Mouse (Mus musculus) liver, postnatal 0 days (tissue): ENCODE measurements around the gene Agbl4. TPM values are rescaled to one million over a fixed set of nuclear protein-coding genes. Genes with fewer than 3 reads are reported as not detected.
"Not testable (repeated sequence)": the region's sequence is repeated elsewhere in the genome, so short reads cannot be mapped to it uniquely, and the experiment has no call there.

Source experiments
- ATAC-seq: fragments of 200-750 bp; cut with Nextera tagmentation; 2 replicates; pipeline ENCODE4 v1.8.0; 2017; ENCODE audit warnings: mild to moderate bottlenecking, moderate library complexity
- DNase-seq: peaks from one replicate; pipeline ENCODE4 v3.0.0-alpha.2; 2016
- H3K27ac ChIP-seq: fragments of 300-500 bp; sonication (generic); 2 replicates; pipeline ENCODE4 v1.5.1; 2014; ENCODE audit warnings: antibody characterized with exemption, moderate library complexity, mild to moderate bottlenecking, low read depth
- H3K27me3 ChIP-seq: fragments of 300-500 bp; sonication (generic); 2 replicates; pipeline ENCODE4 v1.6.1; 2014; ENCODE audit warnings: low read length, control low read depth, mixed read lengths; ENCODE audit not compliant: insufficient read depth
- H3K36me3 ChIP-seq: fragments of 300-500 bp; sonication (generic); replicated peaks from 2 replicates; pipeline ENCODE4 v1.6.1; 2014; ENCODE audit warnings: mild to moderate bottlenecking, control low read depth, low read length, moderate library complexity, mixed read lengths; ENCODE audit not compliant: insufficient read depth
- H3K4me1 ChIP-seq: fragments of 300-500 bp; sonication (generic); 2 replicates; pipeline ENCODE4 v1.6.1; 2014; ENCODE audit warnings: antibody characterized with exemption, mild to moderate bottlenecking, control low read depth; ENCODE audit not compliant: insufficient read depth
- H3K4me2 ChIP-seq: fragments of 300-500 bp; sonication (generic); 2 replicates; pipeline ENCODE4 v1.6.1; 2014; ENCODE audit warnings: low read depth, mild to moderate bottlenecking, low read length, moderate library complexity, mixed read lengths
- H3K4me3 ChIP-seq: fragments of 300-500 bp; sonication (generic); 2 replicates; pipeline ENCODE4 v1.5.1; 2014; ENCODE audit warnings: low read depth, low read length
- H3K9ac ChIP-seq: fragments of 300-500 bp; sonication (generic); replicated peaks from 2 replicates; pipeline ENCODE4 v1.6.1; 2014; ENCODE audit warnings: mild to moderate bottlenecking, moderate library complexity
- H3K9me3 ChIP-seq: fragments of 300-500 bp; sonication (generic); 2 replicates; pipeline ENCODE4 v1.6.1; 2016; ENCODE audit warnings: mild to moderate bottlenecking, control low read depth, low read length, mixed read lengths
- CTCF ChIP-seq: sonication (generic); IDR thresholded peaks from 2 replicates; pipeline ENCODE4 v1.5.1; 2016; ENCODE audit warnings: antibody characterized with exemption, low read depth
- EP300 ChIP-seq: IDR thresholded peaks from 2 replicates; pipeline ENCODE4 v1.6.1; 2016; ENCODE audit warnings: antibody characterized with exemption, low read depth, mild to moderate bottlenecking
- WGBS: fragments of 180-500 bp; shearing (Covaris S2); extraction: QIAGEN DNeasy Blood & Tissue Kit; methylation state at CpG from one replicate; pipeline ENCODE4 v1.1.7; 2014; ENCODE audit not compliant: insufficient replicate concordance; 5-methylcytosine and 5-hydroxymethylcytosine counted together
- polyA plus RNA-seq: library from polyadenylated mRNA; unstranded; fragments of >200 nt; fragmentation: Nextera tagmentation; extraction: Ambion mirVana; gene quantifications from 2 replicates; pipeline ENCODE4 v1.2.1, GENCODE M21; 2015

Gene Agbl4
- polyA plus RNA-seq, 1 experiment from 2014 or later: not detected

DNA sequence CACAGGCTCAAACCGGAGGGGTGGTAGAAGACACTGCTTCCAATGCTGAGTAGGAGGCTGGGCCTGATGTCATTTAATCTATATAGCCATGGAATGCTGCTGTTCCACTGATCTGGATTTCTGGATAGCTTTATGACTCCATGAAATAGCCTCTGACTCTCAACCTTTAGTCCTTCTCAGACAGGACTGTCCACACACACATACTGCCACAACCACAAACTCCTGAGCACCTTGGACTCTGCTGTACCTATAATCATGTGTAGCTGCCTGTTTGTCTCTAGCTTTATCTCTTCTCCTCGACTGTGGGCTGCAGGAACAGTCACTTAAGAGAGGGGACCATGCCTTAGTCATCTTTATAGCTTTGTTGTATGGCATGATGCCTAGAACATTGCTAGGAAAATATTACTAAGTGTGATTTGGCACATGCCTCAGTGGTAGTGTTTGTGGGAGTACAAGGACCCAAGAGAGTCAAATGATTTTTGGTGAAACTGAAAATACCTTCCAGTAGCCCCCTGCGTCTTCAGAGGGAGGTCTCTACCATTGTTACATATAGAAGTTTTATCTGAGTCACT, 817.8 kb downstream of the Agbl4 start:
- Histone ChIP-seq H3K9ac (no peak overlapping the region), H3K4me3 (no peak overlapping the region), H3K36me3 (no peaks in the 10 kb centered on the region), H3K27ac (no peak overlapping the region), H3K9me3 (no peaks in the 10 kb centered on the region), H3K4me1 (no peaks in the 10 kb centered on the region), H3K4me2 (no peak overlapping the region), H3K27me3 (no peaks in the 10 kb centered on the region)
- TF ChIP-seq CTCF (no peak), EP300 (no peak)
- 54% methylated on average over 3 of the region's 3 CpGs for WGBS
- ATAC-seq (no peak), DNase-seq (no peak)

DNA sequence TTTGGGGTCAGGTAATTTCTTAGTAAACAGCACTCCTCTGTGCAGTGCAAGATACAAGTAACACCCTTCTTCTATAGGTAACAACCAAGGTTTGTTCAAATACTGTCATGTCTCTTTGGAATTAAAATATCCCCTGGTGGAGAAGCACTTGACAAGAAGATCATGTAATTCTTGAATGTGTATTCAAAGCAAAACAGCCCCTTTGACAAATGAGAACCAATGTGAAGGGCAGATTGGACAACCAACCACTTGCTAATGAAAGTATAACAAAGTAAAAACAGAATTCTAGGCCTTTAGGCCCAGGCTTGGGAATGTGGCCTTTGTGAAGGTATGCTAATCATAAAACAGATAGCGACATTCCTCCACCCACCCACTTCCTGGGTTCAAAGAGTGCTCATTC, 821.6 kb downstream of the Agbl4 start:
- not testable (repeated sequence) for H3K9me3 ChIP-seq, H3K4me2 ChIP-seq, ATAC-seq, H3K27ac ChIP-seq, H3K4me3 ChIP-seq, H3K4me1 ChIP-seq, DNase-seq, H3K9ac ChIP-seq, H3K36me3 ChIP-seq, H3K27me3 ChIP-seq
- WGBS: no CpG with 5 or more reads among the region's 1 CpGs

DNA sequence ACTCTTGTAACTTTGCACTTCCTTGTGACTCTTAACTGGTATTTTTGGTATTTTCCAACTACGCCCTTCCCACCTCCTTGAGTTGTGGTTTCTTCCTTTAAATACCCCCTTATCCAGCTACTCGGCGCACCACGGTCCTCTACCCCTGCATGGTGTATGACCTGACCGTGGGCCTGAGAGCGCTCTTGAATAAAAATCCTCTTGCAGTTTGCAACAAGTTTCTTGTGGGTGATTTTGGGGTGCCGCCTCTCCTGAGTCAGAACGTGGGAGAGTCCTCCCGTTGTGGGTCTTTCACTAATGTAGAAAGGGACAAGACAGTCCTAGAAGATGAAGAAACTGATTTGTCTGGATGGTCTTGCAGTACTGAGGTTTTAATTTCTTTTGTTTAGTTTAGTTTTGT, 822.1 kb downstream of the Agbl4 start:
- not testable (repeated sequence) for H3K4me2 ChIP-seq, H3K4me1 ChIP-seq, DNase-seq, H3K36me3 ChIP-seq, H3K9ac ChIP-seq, ATAC-seq, H3K4me3 ChIP-seq, H3K9me3 ChIP-seq, H3K27ac ChIP-seq, H3K27me3 ChIP-seq
- WGBS: 84% methylated on average over 9 of the region's 9 CpGs

DNA sequence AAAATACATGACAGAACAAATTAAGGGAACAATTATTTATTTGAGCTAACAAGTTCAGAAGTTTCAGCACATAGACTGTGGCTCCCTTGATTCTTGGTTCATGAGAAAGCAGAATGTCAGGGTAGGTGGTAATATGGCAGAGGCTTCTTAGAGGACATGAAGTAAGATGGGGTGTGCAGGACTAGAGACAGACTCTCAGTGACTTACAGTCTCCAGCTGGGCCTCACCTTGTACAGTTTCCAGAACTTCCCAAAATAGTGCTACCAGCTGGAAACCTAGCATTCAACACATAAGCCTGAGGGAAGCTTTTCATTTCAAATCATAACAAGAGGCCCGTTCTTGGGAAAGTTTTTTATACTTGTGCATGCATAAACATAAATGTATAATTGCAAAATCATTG, 836.4 kb downstream of the Agbl4 start:
- Histone ChIP-seq H3K4me1 (no peaks in the 10 kb centered on the region), H3K27ac (no peak overlapping the region)

DNA sequence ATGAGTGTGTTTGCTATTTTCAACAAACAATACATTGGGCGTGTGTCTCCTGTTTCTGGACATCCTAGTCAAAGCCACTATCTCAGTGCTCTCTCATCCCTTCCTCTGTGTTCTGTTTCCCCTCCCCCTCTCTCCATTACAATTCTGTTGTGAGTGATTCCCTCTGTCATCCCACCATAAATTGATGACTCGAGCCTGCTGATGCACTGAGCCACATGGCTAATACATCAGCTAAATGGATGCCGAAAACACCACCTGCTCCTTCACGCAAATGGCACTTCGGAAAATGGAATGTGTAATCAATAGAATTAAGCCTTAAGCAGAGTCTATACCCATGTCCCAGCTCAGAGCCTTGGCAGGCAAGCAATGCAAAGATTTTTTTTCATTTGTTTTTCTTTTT, 854.5 kb downstream of the Agbl4 start:
- DNase-seq: no peak
- TF ChIP-seq CTCF (no peak), EP300 (no peak)
- H3K4me3 ChIP-seq: no peak overlapping the region

More for the DNA sequence above, 836.4 kb downstream of the Agbl4 start:
- 74% methylated on average over 1 of the region's 1 CpGs for WGBS
- Histone ChIP-seq H3K4me3 (no peak overlapping the region), H3K4me2 (no peak overlapping the region), H3K9ac (no peak overlapping the region), H3K36me3 (no peaks in the 10 kb centered on the region), H3K9me3 (no peaks in the 10 kb centered on the region), H3K27me3 (no peaks in the 10 kb centered on the region)
- TF ChIP-seq CTCF (no peak), EP300 (no peak)
- DNase-seq: no peak
- ATAC-seq: no peak

DNA sequence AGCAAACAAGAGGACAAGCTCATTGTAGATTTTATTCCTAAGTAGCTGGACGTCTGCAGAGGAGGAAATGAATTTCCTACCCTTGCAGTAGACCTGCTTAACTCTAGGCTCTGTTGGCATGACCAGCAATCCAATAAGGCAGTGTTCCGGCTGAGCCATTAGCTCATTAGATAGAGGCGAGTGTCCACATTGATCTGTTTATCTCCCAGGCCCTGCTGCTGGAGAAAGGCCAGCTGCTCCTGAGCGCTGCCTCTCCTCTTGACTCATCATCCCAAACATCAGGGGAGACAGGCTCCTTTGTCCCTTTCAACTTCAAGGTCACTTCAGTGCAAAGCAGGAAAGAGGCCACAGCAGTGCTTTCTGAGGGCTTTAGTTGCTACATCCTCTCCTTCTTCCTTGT, 858.0 kb downstream of the Agbl4 start:
- DNase-seq (peak; percentile 48), ATAC-seq (peak; percentile 82)
- Histone ChIP-seq H3K4me1 (no peaks in the 10 kb centered on the region), H3K36me3 (no peaks in the 10 kb centered on the region), H3K4me3 (no peak overlapping the region), H3K27ac (no peak overlapping the region), H3K4me2 (no peak overlapping the region), H3K9me3 (no peaks in the 10 kb centered on the region), H3K9ac (no peak overlapping the region), H3K27me3 (no peaks in the 10 kb centered on the region)
- WGBS: 45% methylated on average over 4 of the region's 4 CpGs
- TF ChIP-seq CTCF: no peak

More for the DNA sequence above, 854.5 kb downstream of the Agbl4 start:
- no peaks in the 10 kb centered on the region for H3K27me3 ChIP-seq
- no peak for ATAC-seq
- no peaks in the 10 kb centered on the region for H3K36me3 ChIP-seq
- no peak overlapping the region for H3K27ac ChIP-seq
- no peaks in the 10 kb centered on the region for H3K9me3 ChIP-seq
- 81% methylated on average over 5 of the region's 5 CpGs for WGBS
- no peak overlapping the region for H3K4me2 ChIP-seq
- H3K9ac ChIP-seq: no peak overlapping the region
- H3K4me1 ChIP-seq: no peaks in the 10 kb centered on the region

DNA sequence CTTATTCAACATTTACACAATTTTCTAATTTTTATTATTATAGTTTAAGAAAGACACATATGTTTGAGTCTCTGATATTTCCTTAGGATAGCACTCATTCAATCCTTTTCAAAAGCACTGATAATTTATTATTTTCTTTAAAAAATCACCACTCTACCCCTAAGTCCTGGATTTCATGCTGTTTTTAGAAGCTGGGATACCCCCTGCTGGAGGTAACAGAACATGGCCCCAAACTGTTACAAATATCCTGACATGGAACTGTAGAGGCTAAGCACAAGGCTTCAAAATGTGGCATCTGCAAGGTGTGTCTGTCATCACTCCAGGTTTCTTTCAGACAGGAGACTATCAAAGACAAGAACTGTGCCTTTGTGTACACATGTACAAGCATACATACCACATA, 859.5 kb downstream of the Agbl4 start:
- no peak for DNase-seq
- no peak overlapping the region for H3K9ac ChIP-seq
- H3K4me3 ChIP-seq: no peak overlapping the region
- H3K27ac ChIP-seq: no peak overlapping the region
- TF ChIP-seq EP300 (no peak), CTCF (peak; percentile 28)
- no peaks in the 10 kb centered on the region for H3K9me3 ChIP-seq
- H3K4me2 ChIP-seq: no peak overlapping the region
- H3K36me3 ChIP-seq: no peaks in the 10 kb centered on the region
- H3K27me3 ChIP-seq: no peaks in the 10 kb centered on the region
- H3K4me1 ChIP-seq: no peaks in the 10 kb centered on the region
- ATAC-seq: no peak
